Mouse (Mus musculus): Measurements from ENCODE around the gene Chrnd. TPM values are rescaled to one million over a fixed set of nuclear protein-coding genes. Genes with fewer than 3 reads are reported as not detected.

Gene Chrnd
- polyA plus RNA-seq, 1 experiment from 2014 or later = 0.10 TPM

GRCm38 (mm10) chr1:87213735-87214704, 23.6 kb downstream of the Chrnd start, which contains the start of gene Eif4e2:
TSS of gene Eif4e2 (plus strand) at chr1:87213914.
- H3K9me3 ChIP-seq = no peaks in the 10 kb centered on the region
- ATAC-seq (ENCODE audit: insufficient read depth, low FRiP score, low read depth) = peak; percentile 96
- under 1% methylated on average over 70 of the region's 99 CpGs for WGBS
- peak within 1 kb of the TSS; percentile 97 for H3K9ac ChIP-seq
- H3K27ac ChIP-seq = peak within 1 kb of the TSS; percentile 99
- H3K4me3 ChIP-seq (replicated peaks) = peak within 1 kb of the TSS; percentile 93
- H3K36me3 ChIP-seq = 0 out of 2 replicates have a peak, but pooled peaks cover 3% of the 10 kb centered on the region
- peaks cover 17% of the 10 kb centered on the region for H3K4me1 ChIP-seq
- no peaks in the 10 kb centered on the region for H3K27me3 ChIP-seq (replicated peaks)
- H3K4me2 ChIP-seq = peak within 1 kb of the TSS; percentile 71

- Histone ChIP-seq H3K9ac (peak overlapping the region; percentile 97; the same call in 1 of the 2 replicates), H3K27ac (peak overlapping the region; percentile 99; the same call in 1 of the 2 replicates), H3K4me2 (peak overlapping the region; percentile 71), H3K4me3 (replicated peaks) (peak overlapping the region; percentile 93), H3K36me3 (peaks cover 8% of the 10 kb centered on the region), H3K27me3 (replicated peaks) (no peaks in the 10 kb centered on the region), H3K4me1 (peaks cover 17% of the 10 kb centered on the region), H3K9me3 (no peaks in the 10 kb centered on the region)
- 18% methylated on average over 4 of the region's 4 CpGs for WGBS
- ATAC-seq (ENCODE audit: insufficient read depth, low FRiP score, low read depth) = no peak
These were observed 24.3 kb downstream of the Chrnd start for GRCm38 (mm10) chr1:87214748-87215147.

GRCm38 (mm10) chr1:87217938-87218337, 27.5 kb downstream of the Chrnd start:
- Histone ChIP-seq H3K27me3 (replicated peaks) (no peaks in the 10 kb centered on the region), H3K9ac (no peak overlapping the region), H3K27ac (no peak overlapping the region), H3K4me3 (replicated peaks) (no peak overlapping the region), H3K4me1 (peaks cover 15% of the 10 kb centered on the region), H3K4me2 (no peak overlapping the region), H3K9me3 (no peaks in the 10 kb centered on the region), H3K36me3 (peaks cover 32% of the 10 kb centered on the region)
- ATAC-seq (ENCODE audit: insufficient read depth, low FRiP score, low read depth) = no peak
- WGBS = 52% methylated on average over 3 of the region's 3 CpGs

GRCm38 (mm10) chr1:87225739-87226138, 35.3 kb downstream of the Chrnd start:
- Histone ChIP-seq H3K4me3 (replicated peaks) (no peak overlapping the region), H3K9me3 (no peaks in the 10 kb centered on the region), H3K27me3 (replicated peaks) (no peaks in the 10 kb centered on the region), H3K36me3 (peaks cover 67% of the 10 kb centered on the region), H3K27ac (no peak overlapping the region), H3K4me1 (no peaks in the 10 kb centered on the region), H3K9ac (no peak overlapping the region), H3K4me2 (no peak overlapping the region)
- no peak for ATAC-seq (ENCODE audit: insufficient read depth, low FRiP score, low read depth)
- WGBS = 94% methylated on average over 8 of the region's 8 CpGs

- Histone ChIP-seq H3K9ac (no peak overlapping the region), H3K4me2 (no peak overlapping the region), H3K4me3 (replicated peaks) (no peak overlapping the region), H3K27ac (no peak overlapping the region), H3K27me3 (replicated peaks) (no peaks in the 10 kb centered on the region), H3K9me3 (no peaks in the 10 kb centered on the region), H3K4me1 (no peaks in the 10 kb centered on the region), H3K36me3 (peaks cover 64% of the 10 kb centered on the region)
- no peak for ATAC-seq (ENCODE audit: insufficient read depth, low FRiP score, low read depth)
- WGBS = 94% methylated on average over 1 of the region's 1 CpGs
These were observed 36.2 kb downstream of the Chrnd start for GRCm38 (mm10) chr1:87226409-87227159.

GRCm38 (mm10) chr1:87227160-87227550, 36.7 kb downstream of the Chrnd start:
- H3K27me3 ChIP-seq (replicated peaks) = no peaks in the 10 kb centered on the region
- no peak overlapping the region for H3K4me3 ChIP-seq (replicated peaks)
- H3K27ac ChIP-seq = no peak overlapping the region
- no peak overlapping the region for H3K9ac ChIP-seq
- no peak for ATAC-seq (ENCODE audit: insufficient read depth, low FRiP score, low read depth)
- H3K9me3 ChIP-seq = no peaks in the 10 kb centered on the region
- H3K36me3 ChIP-seq = peaks cover 59% of the 10 kb centered on the region
- WGBS = 90% methylated on average over 3 of the region's 3 CpGs
- H3K4me2 ChIP-seq = no peak overlapping the region
- no peaks in the 10 kb centered on the region for H3K4me1 ChIP-seq

GRCm38 (mm10) chr1:87230606-87231005, 40.2 kb downstream of the Chrnd start:
- Histone ChIP-seq H3K4me2 (no peak overlapping the region), H3K27me3 (replicated peaks) (no peaks in the 10 kb centered on the region), H3K36me3 (peaks cover 35% of the 10 kb centered on the region), H3K4me1 (no peaks in the 10 kb centered on the region), H3K27ac (no peak overlapping the region), H3K9me3 (no peaks in the 10 kb centered on the region), H3K4me3 (replicated peaks) (no peak overlapping the region), H3K9ac (no peak overlapping the region)
- WGBS = 84% methylated on average over 5 of the region's 5 CpGs
- no peak for ATAC-seq (ENCODE audit: insufficient read depth, low FRiP score, low read depth)

- no peak for ATAC-seq (ENCODE audit: insufficient read depth, low FRiP score, low read depth)
- peaks cover 21% of the 10 kb centered on the region for H3K36me3 ChIP-seq
- H3K27me3 ChIP-seq (replicated peaks) = no peaks in the 10 kb centered on the region
- no peak overlapping the region for H3K4me3 ChIP-seq (replicated peaks)
- no peaks in the 10 kb centered on the region for H3K9me3 ChIP-seq
- H3K9ac ChIP-seq = no peak overlapping the region
- no peak overlapping the region for H3K27ac ChIP-seq
- H3K4me1 ChIP-seq = no peaks in the 10 kb centered on the region
- 84% methylated on average over 7 of the region's 7 CpGs for WGBS
- H3K4me2 ChIP-seq = no peak overlapping the region
These were observed 41.8 kb downstream of the Chrnd start for GRCm38 (mm10) chr1:87232197-87232596.

- WGBS = 55% methylated on average over 8 of the region's 8 CpGs
These were observed 48.6 kb downstream of the Chrnd start for GRCm38 (mm10) chr1:87239056-87239455.

GRCm38 (mm10) chr1:87243021-87243420, 52.6 kb downstream of the Chrnd start:
- Histone ChIP-seq H3K27me3 (replicated peaks) (no peaks in the 10 kb centered on the region), H3K27ac (no peak overlapping the region), H3K4me1 (no peaks in the 10 kb centered on the region; the same call in 1 of the 2 replicates), H3K9me3 (no peaks in the 10 kb centered on the region), H3K9ac (no peak overlapping the region), H3K4me2 (no peak overlapping the region), H3K4me3 (replicated peaks) (no peak overlapping the region), H3K36me3 (peaks cover 5% of the 10 kb centered on the region)
- ATAC-seq (ENCODE audit: insufficient read depth, low FRiP score, low read depth) = no peak
- WGBS = 90% methylated on average over 8 of the region's 8 CpGs

More at GRCm38 (mm10) chr1:87239056-87239455, 48.6 kb downstream of the Chrnd start:
- H3K36me3 ChIP-seq = peaks cover 9% of the 10 kb centered on the region
- no peaks in the 10 kb centered on the region for H3K27me3 ChIP-seq (replicated peaks)
- no peaks in the 10 kb centered on the region for H3K9me3 ChIP-seq
- no peak for ATAC-seq (ENCODE audit: insufficient read depth, low FRiP score, low read depth)
- no peak overlapping the region for H3K9ac ChIP-seq
- H3K4me3 ChIP-seq (replicated peaks) = no peak overlapping the region
- H3K4me1 ChIP-seq = no peaks in the 10 kb centered on the region
- no peak overlapping the region for H3K27ac ChIP-seq
- H3K4me2 ChIP-seq = no peak overlapping the region

GRCm38 (mm10) chr1:87245430-87245829, 55.0 kb downstream of the Chrnd start:
- Histone ChIP-seq H3K9me3 (no peaks in the 10 kb centered on the region), H3K4me1 (no peaks in the 10 kb centered on the region; the same call in 1 of the 2 replicates), H3K4me3 (replicated peaks) (no peak overlapping the region), H3K27ac (no peak overlapping the region), H3K27me3 (replicated peaks) (no peaks in the 10 kb centered on the region), H3K9ac (no peak overlapping the region), H3K4me2 (no peak overlapping the region), H3K36me3 (no peaks in the 10 kb centered on the region)
- ATAC-seq (ENCODE audit: insufficient read depth, low FRiP score, low read depth) = no peak
- WGBS = 18% methylated on average over 1 of the region's 1 CpGs

Data from stomach, embryonic 15.5 days (tissue).